Mouse (Mus musculus): ENCODE measurements around the gene Bri3bp.
A peak's percentile ranks its signal among the peaks of the same experiment; 100 is the strongest.
"Not testable (repeated sequence)": the region's sequence is repeated elsewhere in the genome, so short reads cannot be mapped to it uniquely, and the experiment has no call there.

Gene Bri3bp

DNA sequence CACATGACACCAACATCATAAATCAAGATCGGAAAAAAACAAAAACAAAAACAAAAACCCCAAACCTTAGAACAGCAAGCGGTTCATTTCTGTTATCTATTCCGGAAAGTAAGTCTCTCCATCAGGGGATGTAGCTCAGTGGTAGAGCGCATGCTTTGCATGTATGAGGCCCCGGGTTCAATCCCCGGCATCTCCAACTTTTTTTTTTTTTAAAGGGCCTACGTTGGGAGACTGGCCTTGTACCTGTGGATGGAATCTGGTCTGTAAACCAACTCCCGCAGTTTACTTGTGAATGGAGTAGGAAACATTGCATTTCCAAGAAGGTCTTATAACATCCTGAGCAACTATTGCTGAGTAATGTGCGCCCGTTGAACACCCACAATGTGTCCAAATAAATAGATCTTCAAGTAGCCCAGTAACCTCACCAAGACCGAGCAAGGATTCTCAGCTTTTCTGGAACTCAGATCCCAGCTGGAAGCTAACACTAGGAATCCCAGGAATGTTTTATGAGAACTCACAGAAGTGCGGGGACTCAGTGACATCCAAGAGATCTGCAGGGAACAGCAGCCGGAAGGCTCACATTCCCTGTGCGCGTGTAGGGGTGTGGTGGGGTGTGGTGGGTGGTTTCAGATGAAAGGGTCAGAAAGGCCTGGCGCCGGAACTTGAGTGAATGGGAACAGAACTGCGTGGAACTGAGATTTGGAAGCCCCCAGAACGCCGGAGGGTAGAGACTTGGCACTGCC lies 31.8 kb upstream of the Bri3bp start:
- peak; percentile 87 for DNase-seq (ENCODE audit: low read depth, low spot score)

DNA sequence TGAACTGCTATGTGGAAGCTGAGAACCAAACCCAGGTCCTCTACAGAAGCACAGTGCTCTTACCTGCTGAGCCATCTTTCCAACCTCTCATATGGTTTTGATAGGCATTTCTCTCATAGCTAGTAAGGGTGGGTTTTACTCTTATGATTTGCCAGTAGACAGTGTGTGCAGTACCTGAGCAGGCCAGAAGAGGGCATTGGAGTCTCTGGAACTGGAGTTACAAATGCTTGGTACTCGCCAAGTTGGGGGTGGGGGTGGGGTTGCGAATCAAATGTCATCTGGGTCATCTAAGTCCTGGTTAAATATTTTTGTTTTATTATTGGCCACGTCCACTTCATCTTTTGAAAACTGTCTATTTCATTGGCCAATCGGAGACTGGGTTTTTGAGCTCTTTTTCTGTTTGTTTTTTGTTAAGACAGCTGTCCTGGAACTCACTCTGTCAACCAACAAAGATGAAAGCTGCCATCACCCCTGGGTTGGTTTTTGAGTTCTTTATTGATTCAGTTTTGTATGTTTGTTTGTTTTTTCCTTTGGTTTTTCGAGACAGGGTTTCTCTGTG lies 29.3 kb upstream of the Bri3bp start:
- peak; percentile 81 for DNase-seq (ENCODE audit: low read depth, low spot score)

DNA sequence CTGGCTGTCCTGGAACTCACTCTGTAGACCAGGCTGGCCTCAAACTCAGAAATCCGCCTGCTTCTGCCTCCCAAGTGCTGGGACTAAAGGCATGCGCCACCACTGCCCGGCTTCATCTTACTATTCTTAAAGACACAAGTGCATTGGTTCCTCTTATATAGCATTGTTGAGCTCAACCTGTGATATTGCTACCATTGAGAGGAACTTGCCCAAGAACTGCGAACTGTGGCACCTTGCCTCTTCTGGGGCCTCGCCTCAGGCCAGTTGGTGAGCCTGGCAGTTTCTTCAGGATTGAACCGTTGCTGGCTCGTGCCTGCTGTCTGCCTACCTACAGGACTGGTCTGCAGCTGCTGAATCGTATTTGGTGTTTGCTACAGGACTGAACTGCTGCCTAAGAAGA lies 28.8 kb upstream of the Bri3bp start:
- DNase-seq (ENCODE audit: low read depth, low spot score) = not testable (repeated sequence)

- DNase-seq (ENCODE audit: low read depth, low spot score) = no peak
Measured at GRCm38 (mm10) chr5:125413763-125414162, 27.6 kb upstream of the Bri3bp start.

GRCm38 (mm10) chr5:125416183-125416582 lies 25.2 kb upstream of the Bri3bp start:
- no peak for DNase-seq (ENCODE audit: low read depth, low spot score)

GRCm38 (mm10) chr5:125418636-125419035 lies 22.7 kb upstream of the Bri3bp start:
- no peak for DNase-seq (ENCODE audit: low read depth, low spot score)

GRCm38 (mm10) chr5:125419124-125419523 lies 22.2 kb upstream of the Bri3bp start:
- DNase-seq (ENCODE audit: low read depth, low spot score) = no peak

GRCm38 (mm10) chr5:125425698-125426276 lies 15.6 kb upstream of the Bri3bp start:
- DNase-seq (ENCODE audit: low read depth, low spot score) = peak; percentile 75

- peak; percentile 83 for DNase-seq (ENCODE audit: low read depth, low spot score)
Measured at GRCm38 (mm10) chr5:125426343-125426742, 15.0 kb upstream of the Bri3bp start.

GRCm38 (mm10) chr5:125432324-125432723 lies 9.0 kb upstream of the Bri3bp start:
- DNase-seq (ENCODE audit: low read depth, low spot score) = not testable (repeated sequence)

- DNase-seq (ENCODE audit: low read depth, low spot score) = peak; percentile 98
Measured at GRCm38 (mm10) chr5:125433793-125434337, 7.5 kb upstream of the Bri3bp start, which contains the start of gene Dhx37. TSS of gene Dhx37 (minus strand) at chr5:125434121.

DNA sequence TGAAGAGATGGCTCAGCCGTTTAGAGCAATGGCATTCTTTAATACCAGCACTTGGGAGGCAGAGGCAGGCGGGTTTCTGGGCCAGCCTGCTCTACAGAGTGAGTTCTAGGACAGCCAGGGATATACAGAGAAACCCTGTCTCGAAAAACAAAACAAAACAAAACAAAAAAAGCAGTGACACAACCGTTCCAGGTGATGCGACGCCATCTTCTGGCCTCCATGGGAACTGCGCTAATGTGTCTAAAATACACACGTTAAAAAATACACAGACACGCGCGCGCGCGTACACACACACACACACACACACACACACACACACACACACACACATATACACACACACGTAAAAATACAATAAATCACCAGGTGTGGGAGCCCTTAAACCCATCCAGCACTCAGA lies 7.0 kb upstream of the Bri3bp start:
- DNase-seq (ENCODE audit: low read depth, low spot score) = not testable (repeated sequence)

GRCm38 (mm10) chr5:125440583-125441233 lies 660 bp upstream of the Bri3bp start:
- DNase-seq (ENCODE audit: low read depth, low spot score) = no peak

GRCm38 (mm10) chr5:125442136-125442995 lies 998 bp downstream of the Bri3bp start:
- no peak for DNase-seq (ENCODE audit: low read depth, low spot score)

GRCm38 (mm10) chr5:125443335-125443734 lies 2.0 kb downstream of the Bri3bp start:
- DNase-seq (ENCODE audit: low read depth, low spot score) = no peak

- DNase-seq (ENCODE audit: low read depth, low spot score) = no peak
Measured at GRCm38 (mm10) chr5:125443915-125444314, 2.5 kb downstream of the Bri3bp start.

DNA sequence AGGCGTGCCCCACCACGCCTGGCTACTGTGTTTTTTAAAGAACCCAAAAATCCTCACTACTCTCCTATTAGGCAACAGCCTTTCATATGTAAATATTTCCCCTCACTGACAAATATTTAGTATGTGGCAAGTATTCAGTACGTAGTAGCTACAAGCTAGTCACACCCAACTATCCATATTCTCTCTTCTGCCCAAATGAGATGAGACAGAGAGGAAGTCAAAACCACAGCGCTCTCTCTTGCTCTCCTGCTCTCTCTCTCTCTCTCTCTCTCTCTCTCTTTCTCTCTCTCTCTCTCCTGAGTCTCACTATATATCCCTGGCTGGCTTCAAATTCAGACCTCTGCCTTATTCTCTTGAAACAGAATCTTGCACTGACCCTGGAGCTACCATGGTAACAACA lies 3.2 kb downstream of the Bri3bp start:
- no peak for DNase-seq (ENCODE audit: low read depth, low spot score)

GRCm38 (mm10) chr5:125446344-125446743 lies 5.0 kb downstream of the Bri3bp start:
- no peak for DNase-seq (ENCODE audit: low read depth, low spot score)

DNA sequence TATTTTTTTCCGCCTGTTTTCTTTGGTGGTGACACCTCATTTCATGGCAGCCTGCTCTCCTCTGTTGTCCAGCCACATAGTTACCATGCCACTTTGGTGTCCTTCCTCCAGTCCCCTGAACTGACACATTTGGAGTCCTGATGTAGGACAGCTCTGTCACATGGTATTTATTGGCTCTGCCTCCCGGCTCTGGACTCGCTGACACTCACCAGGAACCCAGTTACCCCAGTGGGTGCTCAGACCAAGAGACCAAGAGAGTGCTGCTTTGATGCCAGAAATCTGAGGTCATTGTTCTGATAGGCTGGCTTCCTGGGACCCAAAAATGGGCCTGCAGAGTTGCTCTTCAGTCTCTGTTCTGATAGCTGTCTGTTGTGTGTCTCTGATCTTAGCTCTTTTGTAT lies 6.7 kb downstream of the Bri3bp start:
- no peak for DNase-seq (ENCODE audit: low read depth, low spot score)

DNA sequence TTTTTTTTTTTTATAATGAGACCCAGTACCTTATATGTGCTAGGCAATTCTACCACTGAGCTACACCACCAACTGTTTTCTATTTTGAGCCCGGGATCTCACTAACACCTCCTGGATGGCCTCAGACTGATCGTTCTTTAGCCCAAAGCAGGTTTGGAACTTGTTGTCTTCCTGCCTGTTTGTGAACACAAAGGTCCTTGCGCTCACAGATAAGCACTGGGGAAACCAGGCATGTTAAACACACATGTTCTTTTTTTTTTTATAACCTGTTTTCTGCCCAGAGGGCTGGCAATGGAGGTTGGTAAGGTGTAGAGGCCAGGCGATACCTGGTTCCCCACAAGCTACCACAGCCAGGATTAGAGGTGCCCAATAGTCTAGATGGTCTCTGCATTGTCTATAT lies 7.3 kb downstream of the Bri3bp start:
- no peak for DNase-seq (ENCODE audit: low read depth, low spot score)

GRCm38 (mm10) chr5:125449306-125449705 lies 7.9 kb downstream of the Bri3bp start:
- DNase-seq (ENCODE audit: low read depth, low spot score) = peak; percentile 76

Data from 3T3-L1 (cell line).